Mouse (Mus musculus) adrenal gland, postnatal 10 days (tissue): ENCODE results near the gene Sema3b. TPM values are rescaled to one million over a fixed set of nuclear protein-coding genes. Genes with fewer than 3 reads are reported as not detected.
A peak's percentile ranks its signal among the peaks of the same experiment; 100 is the strongest.
"Not testable (repeated sequence)": the region's sequence is repeated elsewhere in the genome, so short reads cannot be mapped to it uniquely, and the experiment has no call there.

Experiments used
- DNase-seq: peaks from one replicate; pipeline ENCODE4 v3.0.0; 2021; ENCODE audit warnings: mixed read lengths
- total RNA-seq, 2 experiments: library from RNA; stranded (reverse); gene quantifications; 2 replicates each; pipeline ENCODE4 v1.2.3; 2021

The Sema3b gene
- total RNA-seq, 2 experiments from 2014 or later: 9.5 to 13.2 TPM

DNA sequence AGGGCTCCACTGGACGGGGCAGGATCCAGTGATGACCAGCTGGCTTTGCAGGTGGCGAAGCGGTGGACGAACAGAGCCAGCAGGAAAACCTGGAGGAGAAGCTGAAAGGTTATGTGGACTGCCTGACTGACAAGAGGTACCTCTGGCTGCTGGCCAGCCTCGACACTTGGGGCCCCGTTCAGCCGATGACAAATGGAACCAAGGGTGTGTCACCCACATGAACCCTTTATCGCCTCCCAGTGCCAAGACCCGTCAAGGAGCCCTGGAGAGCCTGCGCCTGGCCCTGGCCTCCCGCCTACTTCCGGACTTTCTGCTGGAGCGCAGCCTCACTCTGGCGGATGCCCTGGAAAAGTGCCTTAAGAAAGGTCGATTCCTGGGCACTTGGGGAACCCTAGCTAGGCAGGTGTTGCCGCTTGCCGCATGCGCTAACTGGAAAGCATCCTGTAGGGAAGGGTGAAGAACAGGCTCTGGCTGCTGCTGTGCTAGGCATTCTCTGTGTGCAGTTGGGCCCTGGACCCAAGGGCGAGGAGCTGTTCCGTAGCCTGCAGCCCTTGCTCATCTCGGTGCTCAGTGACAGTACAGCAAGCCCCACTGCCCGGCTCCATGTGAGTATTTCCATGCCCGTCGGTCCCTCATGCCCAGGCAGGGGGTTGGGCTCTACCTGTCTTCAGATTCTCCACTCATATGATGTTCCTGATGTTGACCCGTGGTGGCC, 18.8 kb downstream of the Sema3b start:
- no peak for DNase-seq

DNA sequence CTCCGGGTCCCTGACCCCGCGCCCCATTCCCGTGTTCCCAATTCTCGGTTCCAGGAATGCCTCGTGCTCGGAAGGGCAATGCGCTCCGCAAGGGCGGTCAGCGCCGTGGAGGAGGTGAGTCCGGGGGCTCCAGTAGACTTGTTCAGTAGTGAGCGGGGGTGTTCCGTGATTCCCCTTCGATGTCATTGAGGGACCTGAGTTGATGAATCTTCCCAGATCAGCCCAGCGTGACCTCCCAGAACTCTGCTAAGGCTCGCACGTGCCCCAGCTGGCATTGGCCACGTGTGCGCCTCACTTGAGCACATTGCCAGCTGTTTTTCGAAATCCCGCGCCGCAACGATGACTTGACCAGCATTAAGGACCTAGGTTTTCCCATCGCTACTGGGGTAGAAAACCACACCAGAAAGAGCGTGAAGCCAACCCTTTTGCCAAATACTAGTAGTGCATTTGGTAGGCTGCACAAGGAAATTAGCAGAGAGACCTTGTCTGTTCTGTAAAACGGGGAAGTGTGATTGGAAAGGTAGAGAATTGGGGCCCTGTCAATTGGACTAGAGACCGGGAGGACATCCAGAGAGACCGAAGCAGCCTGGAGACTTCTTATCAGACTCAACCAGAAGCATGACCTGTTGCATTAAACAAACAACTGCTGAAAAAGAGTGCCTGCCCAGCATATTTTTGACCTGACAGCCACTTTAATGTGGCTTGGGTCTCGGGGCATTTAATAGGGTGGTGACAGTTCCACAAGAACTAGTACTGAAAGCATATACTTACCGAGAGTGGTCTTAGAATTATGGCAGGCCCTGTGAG, 21.0 kb downstream of the Sema3b start:
- DNase-seq: peak; percentile 69

DNA sequence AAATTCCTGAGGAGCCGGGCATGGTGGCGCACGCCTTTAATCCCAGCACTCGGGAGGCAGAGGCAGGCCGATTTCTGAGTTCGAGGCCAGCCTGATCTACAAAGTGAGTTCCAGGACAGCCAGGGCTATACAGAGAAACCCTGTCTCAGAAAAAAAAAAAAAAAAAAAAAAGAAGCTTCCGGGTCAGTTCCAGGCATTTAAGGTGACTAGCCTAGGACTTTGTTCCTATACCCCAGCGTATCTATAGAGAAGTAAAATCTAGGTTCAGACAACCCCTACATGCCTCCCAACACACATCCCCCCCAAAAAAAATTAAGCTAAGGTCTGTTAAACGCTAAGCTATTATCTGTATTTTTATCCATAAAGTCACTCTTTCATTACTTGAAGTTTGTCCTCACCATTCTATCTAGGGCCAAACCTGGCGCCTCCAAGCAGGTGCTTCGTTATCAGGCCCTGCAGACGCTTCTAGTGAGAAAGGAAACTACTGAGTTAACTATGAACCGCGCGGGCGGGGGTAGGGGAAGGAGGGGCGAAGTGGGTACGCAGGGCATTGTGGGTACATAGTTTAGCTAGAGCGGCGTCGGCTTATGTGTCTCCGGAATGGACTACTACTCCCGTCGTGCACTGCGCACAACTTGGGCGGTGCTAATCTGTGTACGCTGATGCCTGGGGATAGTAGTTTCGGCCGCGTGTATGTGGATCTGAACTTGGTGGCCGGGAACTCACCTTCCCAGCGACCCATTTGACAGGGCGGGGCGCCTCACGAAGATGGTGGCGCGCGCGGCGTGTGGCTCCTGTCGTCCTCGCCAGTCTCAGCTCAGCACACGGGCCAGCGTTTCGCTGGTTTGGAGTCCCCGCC, 21.8 kb downstream of the Sema3b start, which contains the start of gene Ifrd2:
TSS of gene Ifrd2 (plus strand) at position 669 of the 859 bp plus-strand sequence.
- peak; percentile 95 for DNase-seq

DNA sequence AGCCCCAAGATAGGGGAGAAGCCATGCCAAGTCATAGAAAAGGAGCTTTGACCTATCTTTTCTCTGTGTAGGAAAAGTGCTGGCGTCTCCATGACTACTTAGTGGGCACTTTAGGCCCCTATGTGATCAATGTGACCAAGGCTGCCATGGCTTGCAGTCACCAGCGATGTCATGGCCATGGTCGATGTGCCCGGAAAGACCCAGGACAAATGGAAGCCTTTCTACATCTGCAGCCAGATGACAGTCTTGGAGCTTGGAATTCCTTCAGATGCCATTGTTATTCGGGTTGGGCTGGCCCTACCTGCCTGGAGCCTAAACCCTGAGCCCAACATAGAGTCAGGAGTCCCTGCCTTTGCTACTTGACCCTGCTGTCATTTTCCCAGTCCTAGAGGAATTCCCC, 22.5 kb downstream of the Sema3b start:
- no peak for DNase-seq

DNA sequence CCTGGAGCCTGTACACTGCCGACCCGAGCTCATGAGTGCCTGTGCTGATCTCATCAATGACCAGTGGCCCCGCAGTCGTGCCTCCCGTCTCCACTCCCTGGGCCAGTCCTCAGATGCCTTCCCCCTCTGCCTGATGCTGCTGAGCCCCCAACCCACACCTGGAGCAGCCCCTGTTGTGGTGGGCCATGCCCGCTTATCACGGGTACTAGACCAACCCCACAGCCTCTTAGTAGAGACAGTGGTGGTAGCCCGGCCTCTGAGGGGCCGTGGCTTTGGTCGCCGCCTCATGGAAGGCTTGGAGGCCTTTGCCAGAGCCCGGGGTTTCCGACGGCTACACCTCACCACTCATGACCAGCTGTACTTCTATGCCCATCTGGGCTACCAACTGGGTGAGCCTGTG, 25.9 kb downstream of the Sema3b start:
- DNase-seq: no peak

DNA sequence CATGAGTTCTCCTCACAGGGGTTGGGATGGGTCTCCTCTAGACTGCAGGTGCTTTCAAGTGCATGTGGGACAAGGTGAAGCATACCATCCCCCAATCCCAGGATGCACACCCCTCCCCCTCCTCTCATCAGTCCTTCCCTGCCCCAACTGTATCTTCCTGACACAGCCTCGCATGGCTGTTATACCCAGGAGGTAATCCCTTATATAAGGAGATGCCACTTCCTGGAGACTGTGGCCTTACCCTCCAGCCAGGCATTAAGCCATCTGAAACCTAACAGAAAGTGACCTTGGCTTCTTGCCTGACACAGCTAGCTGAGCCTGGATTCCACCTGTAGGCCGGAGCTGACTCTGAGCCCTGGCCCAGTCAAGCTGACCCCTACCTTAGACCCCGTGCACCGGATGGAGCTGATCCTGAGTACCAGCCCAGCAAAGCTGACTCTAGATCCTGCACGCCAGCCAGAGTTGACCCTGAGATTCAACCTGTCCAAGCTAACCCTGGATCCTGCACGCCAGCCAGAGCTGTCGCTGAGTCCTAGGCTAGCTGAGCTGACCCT, 26.4 kb downstream of the Sema3b start:
- no peak for DNase-seq

DNA sequence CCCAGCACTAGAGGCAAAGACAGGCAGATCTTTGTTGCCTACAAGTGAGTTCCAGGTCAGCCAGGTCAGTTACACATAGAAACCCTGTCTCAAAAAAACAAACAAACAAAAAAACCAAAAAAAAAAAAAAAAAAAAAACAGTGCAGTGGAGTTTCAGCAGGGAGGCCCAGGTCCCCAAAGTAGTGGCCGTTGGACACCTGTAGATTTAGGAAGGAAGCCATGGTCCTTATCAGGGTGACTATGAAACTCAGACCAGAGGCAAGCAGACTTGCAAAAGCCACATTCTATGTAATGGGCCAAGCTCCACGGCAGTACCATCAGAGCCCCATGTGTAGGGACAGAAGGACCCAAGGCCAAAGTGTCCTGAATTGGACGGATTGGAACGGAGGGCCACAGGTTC, 27.4 kb downstream of the Sema3b start:
- no peak for DNase-seq

DNA sequence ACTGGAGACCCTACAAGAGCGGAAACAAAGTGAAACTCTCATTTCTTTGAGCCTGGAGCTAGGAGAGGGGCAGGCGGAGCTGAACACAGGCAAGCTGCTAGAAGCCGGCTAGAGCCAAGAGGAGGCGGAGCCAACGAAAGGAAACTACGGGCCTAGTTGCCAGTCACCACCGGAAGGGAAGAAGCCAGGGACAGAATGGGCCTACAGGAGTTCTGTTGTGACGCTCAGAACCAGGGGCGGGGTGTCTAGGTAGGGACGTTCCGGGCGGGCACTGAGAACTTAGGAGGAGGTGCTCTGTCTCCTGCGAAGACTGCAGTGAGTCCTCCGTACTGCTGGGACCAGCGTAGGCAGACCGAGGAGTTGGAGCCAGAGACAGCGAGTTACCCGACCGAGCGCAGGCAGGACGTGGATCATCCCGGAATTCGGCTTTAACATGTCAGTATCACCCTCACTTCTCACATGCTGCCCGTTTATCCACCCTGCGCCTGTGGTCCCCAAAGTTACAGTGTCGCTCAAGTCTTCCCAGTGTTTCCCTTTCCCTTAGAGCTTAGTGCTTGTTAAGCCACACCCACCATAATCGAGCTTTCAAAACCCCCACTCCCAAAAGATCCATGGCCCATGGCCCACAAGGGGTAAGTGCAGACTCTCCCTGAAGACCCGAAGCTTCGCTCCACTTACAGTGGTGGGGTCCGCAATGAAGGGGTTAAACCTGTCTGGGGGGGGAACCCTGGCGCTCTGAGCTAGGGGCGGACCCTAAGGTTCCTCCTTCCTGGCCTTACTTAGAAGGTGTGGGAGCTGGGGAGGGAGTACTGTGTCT, 28.3 kb downstream of the Sema3b start, which contains the start of gene Hyal3:
TSS of gene Hyal3 (plus strand) at position 318 of the 817 bp plus-strand sequence.
- peak; percentile 92 for DNase-seq

DNA sequence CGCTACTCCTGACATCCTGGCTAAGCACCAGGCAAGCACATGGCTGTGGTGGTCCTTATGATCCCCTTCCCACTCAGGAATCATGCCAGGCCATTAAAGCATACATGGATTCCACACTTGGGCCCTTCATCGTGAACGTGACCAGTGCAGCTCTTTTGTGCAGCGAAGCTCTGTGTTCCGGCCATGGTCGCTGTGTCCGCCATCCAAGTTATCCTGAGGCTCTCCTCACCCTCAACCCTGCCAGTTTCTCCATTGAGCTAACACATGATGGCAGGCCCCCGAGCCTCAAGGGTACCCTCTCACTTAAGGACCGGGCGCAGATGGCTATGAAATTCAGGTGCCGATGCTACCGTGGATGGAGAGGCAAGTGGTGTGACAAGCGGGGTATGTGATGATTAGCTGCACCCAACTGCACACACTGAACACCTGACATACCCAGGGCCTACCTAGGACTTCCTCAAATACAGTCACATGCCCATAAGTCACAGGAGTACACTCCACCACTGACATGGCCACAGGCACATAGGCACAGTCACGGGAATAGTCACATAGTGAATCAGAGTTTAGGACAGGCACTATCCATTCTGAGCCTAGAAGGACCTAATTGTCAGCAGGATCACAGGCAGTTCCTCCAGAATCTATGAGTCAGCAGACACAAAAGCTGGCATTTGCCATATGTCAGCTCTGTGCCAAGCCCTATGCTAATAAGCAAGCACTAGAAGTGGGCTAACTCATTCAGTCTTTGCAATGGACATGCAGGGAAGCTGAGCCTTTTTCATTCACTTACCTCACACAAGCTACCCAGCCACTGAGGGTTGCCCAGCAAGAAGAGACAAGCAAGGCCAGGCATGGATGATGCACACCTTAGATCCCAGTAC, 29.8 kb downstream of the Sema3b start:
- no peak for DNase-seq

DNA sequence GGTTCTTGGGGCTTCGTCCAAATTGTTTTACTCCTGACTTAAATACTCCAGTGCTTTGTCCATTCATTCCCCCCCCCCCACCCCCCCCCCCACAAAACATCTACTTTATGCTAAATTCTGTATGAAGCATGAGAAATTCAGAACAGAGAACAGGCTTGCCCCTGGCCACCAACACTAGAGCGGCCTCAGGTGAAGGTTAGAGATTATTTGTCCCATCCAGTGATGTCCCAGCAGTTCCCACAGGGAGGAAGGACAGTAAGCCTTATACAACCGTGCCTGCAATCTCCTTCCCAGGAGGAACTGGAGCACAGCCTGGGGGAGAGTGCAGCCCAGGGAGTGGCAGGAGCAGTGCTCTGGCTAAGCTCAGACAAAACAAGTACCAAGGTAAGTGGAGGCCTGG, 30.4 kb downstream of the Sema3b start, which contains the start of gene Naa80:
TSS of gene Naa80 (plus strand) at position 301 of the 400 bp plus-strand sequence.
- no peak for DNase-seq

DNA sequence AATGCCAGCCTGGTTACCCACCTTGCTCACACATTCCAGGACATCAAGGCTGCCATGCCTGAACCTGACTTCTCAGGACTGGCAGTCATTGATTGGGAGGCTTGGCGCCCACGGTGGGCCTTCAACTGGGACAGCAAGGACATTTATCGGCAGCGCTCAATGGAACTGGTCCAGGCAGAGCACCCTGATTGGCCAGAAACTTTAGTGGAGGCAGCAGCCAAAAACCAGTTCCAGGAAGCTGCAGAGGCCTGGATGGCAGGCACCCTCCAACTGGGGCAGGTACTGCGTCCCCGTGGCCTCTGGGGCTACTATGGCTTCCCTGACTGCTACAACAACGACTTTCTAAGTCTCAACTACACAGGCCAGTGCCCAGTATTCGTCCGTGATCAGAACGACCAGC, 31.2 kb downstream of the Sema3b start:
- DNase-seq: peak; percentile 43

DNA sequence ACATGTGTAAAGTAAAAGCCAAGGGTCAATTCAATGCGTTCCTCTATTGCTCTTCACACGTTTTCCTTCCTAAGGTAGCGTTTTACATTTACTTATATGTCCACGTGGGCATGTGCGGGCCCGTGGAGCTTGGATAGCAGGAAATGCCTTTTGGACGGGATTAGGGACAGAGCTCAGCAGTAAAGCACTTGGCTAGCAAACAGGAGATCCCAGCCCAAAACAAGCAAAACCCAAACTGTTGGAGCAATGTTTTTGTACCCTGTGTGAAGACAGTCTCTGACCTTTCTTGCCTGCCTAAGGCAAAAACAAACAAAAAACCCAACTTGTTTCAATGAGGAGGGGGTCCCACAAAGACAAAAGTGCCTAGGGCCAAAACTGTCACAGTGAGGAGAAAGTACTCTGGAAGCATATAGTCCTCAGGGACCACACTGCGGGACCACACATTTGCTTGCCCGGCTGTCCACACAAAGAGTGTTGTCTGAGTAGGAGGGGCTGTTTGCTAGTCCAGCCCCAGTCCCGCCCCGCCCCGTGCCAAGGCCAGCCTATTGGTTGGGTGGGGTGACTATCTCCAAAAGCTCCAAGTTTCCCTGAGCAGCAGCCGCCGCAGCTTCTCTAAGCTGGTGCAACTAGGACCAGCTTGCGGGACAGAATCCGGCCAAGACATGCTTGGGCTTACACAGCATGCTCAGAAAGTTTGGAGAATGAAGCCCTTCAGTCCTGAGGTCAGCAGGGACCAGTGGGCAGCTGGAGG, 32.5 kb downstream of the Sema3b start, which contains the start of gene Hyal1:
TSS of gene Hyal1 (plus strand) at position 571 of the 751 bp plus-strand sequence.
- peak; percentile 95 for DNase-seq

DNA sequence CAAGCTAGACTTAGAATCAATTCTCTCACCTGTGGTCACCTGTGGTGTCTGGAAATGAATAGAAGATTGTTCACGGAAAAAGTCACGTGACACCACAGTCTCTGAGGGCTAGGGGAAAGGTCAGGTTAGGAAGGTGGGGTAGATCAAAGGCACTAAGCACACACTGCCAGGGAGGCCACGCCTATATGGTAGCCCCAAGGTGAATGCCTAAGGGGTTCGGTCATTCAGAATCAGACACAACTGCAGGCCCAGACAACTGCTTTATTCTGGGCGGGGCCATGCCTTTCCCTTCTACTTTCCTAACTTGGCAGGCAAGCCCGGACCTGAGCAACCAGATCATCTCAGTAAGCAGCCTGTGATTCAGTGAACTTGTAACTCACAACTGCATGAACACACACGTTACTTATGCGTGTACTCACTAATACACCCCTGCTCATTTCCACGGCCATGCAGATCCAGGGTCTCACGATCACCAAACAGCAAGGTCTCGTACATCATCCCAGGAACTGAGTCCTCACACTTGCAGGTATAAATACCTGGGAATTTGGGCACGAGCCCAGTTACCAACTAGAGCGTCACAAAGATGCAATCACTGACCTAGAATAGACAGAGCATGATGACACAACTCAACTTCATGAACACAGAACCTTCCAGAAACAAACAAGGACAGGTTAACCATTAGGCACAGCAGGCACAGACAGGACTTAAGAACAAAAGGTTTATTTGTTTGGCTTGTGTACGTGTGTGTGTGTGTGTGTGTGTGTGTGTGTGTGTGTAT, 33.3 kb downstream of the Sema3b start:
- no peak for DNase-seq

DNA sequence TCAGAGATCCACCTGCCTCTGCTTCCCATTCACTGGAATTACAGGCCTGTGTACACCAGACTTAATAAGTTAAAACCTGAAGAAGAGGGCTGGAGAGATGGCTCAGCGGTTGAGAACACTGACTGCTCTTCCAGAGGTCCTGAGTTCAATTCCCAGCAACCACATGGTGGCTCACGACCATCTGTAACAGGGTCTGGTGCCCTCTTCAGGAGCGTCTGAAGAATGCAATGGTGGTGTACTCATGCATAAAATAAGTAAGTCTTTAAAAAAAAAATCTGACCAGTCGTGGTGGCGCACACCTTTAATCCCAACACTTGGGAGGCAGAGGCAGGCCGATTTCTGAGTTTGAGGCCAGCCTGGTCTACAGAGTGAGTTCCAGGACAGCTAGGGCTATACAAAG, 35.3 kb downstream of the Sema3b start:
- not testable (repeated sequence) for DNase-seq

DNA sequence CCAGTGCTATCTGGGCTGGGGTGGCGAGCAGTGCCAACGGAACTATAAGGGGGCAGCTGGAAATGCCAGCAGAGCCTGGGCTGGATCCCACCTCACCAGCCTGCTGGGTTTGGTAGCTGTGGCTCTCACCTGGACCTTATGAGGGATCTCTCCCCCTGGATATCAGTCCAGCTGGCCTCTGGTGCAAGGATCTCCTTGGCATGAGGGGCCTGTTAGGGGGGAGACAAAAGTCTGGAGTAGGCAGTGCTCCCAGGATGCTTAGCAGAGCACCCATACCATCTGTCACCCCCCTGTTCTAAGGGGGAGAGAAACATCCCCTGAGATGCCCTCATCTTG, 36.7 kb downstream of the Sema3b start:
- no peak for DNase-seq

DNA sequence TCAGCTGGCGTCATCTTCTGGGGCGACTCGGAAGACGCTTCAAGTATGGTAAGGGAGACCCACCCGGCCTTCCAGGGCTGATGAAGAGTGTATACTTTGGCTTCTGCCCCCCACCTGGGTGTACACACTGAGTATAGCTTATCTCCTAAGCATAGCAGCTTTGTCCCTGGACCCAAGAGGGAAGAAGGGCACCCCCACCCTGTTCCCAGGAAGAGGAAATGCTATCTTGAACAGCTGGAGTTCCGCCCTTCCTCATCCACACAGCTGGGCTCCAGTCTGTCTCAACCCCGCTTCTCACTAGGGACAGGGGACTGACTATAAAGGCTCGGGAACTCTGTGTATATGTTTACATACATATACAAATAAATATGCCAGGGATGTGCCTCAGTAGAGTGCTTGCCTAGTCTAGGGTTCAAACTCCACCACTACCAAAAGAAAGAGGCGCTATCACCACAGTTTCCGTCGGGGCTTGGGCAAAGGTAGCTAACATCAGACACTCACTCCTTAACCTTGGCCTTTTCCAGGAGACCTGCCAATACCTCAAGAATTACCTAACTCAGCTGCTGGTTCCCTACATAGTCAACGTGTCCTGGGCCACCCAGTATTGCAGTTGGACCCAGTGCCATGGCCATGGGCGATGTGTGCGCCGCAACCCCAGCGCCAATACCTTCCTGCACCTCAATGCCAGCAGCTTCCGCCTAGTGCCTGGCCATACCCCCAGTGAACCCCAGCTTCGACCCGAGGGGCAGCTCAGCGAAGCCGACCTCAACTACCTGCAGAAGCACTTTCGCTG, 37.3 kb downstream of the Sema3b start:
- no peak for DNase-seq

DNA sequence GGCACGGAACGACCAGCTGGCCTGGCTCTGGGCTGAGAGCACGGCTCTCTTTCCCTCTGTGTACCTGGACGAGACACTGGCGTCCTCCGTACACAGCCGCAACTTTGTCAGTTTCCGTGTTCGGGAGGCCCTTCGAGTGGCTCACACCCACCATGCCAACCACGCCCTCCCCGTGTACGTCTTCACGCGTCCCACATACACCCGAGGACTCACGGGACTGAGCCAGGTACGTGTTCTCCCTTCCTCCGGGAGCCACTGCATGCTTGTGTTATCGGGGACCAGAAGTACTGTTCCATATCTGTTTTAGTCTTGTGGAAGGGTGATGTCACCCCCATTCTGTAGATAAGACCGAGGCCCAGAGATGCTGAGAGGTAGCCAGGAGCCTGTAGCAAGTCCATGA, 38.2 kb downstream of the Sema3b start:
- no peak for DNase-seq

DNA sequence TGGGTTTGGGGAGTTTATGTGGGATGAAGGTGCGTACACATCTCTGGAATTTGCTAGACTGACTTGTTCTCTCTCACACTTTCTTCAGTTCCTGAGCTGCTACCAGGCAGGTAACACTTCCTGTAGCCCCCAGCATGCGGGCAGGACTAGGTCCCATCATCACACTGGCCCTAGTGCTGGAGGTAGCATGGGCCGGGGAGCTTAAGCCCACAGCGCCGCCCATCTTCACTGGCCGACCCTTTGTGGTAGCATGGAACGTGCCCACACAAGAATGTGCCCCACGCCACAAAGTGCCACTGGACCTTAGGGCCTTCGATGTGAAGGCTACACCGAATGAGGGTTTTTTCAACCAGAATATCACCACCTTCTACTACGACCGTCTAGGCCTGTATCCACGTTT, 39.0 kb downstream of the Sema3b start:
- DNase-seq: no peak
